Mouse (Mus musculus) myocyte (in vitro differentiated cells): ENCODE measurements around the gene Ampd1. TPM values are rescaled to one million over a fixed set of nuclear protein-coding genes. Genes with fewer than 3 reads are reported as not detected.

Source experiments
- H3K27me3 ChIP-seq: one replicate; pipeline ENCODE4 v1.6.1; 2011; ENCODE audit not compliant: control insufficient read depth, insufficient read depth, insufficient read length
- H3K36me3 ChIP-seq: one replicate; pipeline ENCODE4 v1.6.1; 2011; ENCODE audit not compliant: control insufficient read depth, insufficient read depth
- H3K4me2 ChIP-seq: one replicate; pipeline ENCODE4 v1.6.1; 2011; ENCODE audit warnings: low read depth, control low read depth
- H3K4me3 ChIP-seq: one replicate; pipeline ENCODE4 v1.5.1; 2011; ENCODE audit warnings: mild to moderate bottlenecking, control low read depth, moderate library complexity
- H3K79me2 ChIP-seq: one replicate; pipeline ENCODE4 v1.6.1; 2011; ENCODE audit not compliant: control insufficient read depth, insufficient read depth
- H3ac ChIP-seq: one replicate; pipeline ENCODE4 v1.6.1; 2011; ENCODE audit not compliant: control insufficient read depth, insufficient read length
- CEBPB ChIP-seq: IDR thresholded peaks from 2 replicates; pipeline ENCODE4 v1.6.1; 2011; ENCODE audit warnings: mild to moderate bottlenecking, moderate library complexity; ENCODE audit not compliant: poor library complexity, insufficient read depth, severe bottlenecking
- E2F4 ChIP-seq: IDR thresholded peaks from one replicate; pipeline ENCODE4 v1.6.1; 2011; ENCODE audit warnings: mild to moderate bottlenecking, control low read depth, moderate library complexity; ENCODE audit not compliant: insufficient read depth
- MAX ChIP-seq: IDR thresholded peaks from one replicate; pipeline ENCODE4 v1.6.1; 2011; ENCODE audit warnings: low read depth, mild to moderate bottlenecking, control low read depth
- MYOD1 ChIP-seq, 3 experiments: IDR thresholded peaks; one replicate each; pipeline ENCODE4 v1.6.1; 2011; ENCODE audit warnings: control low read depth in 2 of 3, low read depth in 2 of 3, mild to moderate bottlenecking in 2 of 3, moderate library complexity in 1 of 3; ENCODE audit not compliant: insufficient read length in 2 of 3, control insufficient read depth in 1 of 3
- MYOG ChIP-seq, 3 experiments: IDR thresholded peaks; one replicate each; pipeline ENCODE4 v1.6.1; 2011; ENCODE audit warnings: control low read depth in 2 of 3, low read depth in 2 of 3, mild to moderate bottlenecking in 2 of 3; ENCODE audit not compliant: insufficient read length in 2 of 3, control insufficient read depth in 1 of 3, insufficient read depth in 1 of 3
- POLR2A ChIP-seq: IDR thresholded peaks from one replicate; pipeline ENCODE4 v1.6.1; 2011; ENCODE audit warnings: low read depth, mild to moderate bottlenecking, control low read depth, moderate library complexity; ENCODE audit not compliant: insufficient read length
- POLR2AphosphoS2 ChIP-seq: IDR thresholded peaks from one replicate; pipeline ENCODE4 v1.6.1; 2011; ENCODE audit warnings: low read depth, control low read depth; ENCODE audit not compliant: insufficient read length
- REST ChIP-seq: IDR thresholded peaks from one replicate; pipeline ENCODE4 v1.6.1; 2011; ENCODE audit warnings: mild to moderate bottlenecking, control low read depth, moderate library complexity; ENCODE audit not compliant: insufficient read depth, insufficient read length
- SRF ChIP-seq: IDR thresholded peaks from one replicate; pipeline ENCODE4 v1.6.1; 2011; ENCODE audit warnings: low read depth; ENCODE audit not compliant: control insufficient read depth, insufficient read length
- TCF12 ChIP-seq: IDR thresholded peaks from one replicate; pipeline ENCODE4 v1.6.1; 2011; ENCODE audit warnings: mild to moderate bottlenecking, control low read depth; ENCODE audit not compliant: poor library complexity, insufficient read depth, severe bottlenecking
- TCF3 ChIP-seq: IDR thresholded peaks from one replicate; pipeline ENCODE4 v1.6.1; 2011; ENCODE audit warnings: low read depth, control low read depth; ENCODE audit not compliant: insufficient read length
- USF1 ChIP-seq: IDR thresholded peaks from one replicate; pipeline ENCODE4 v1.6.1; 2011; ENCODE audit warnings: low read depth, mild to moderate bottlenecking, control low read depth, moderate library complexity
- polyA plus RNA-seq: library from polyadenylated mRNA; unstranded; fragments of >200 nt; fragmentation: generic; extraction: Trizol; gene quantifications from one replicate; pipeline ENCODE4 v1.2.1, GENCODE M21; 2012; ENCODE audit warnings: missing spikeins

Ampd1 gene
- polyA plus RNA-seq, 1 experiment: 2.4 TPM

DNA sequence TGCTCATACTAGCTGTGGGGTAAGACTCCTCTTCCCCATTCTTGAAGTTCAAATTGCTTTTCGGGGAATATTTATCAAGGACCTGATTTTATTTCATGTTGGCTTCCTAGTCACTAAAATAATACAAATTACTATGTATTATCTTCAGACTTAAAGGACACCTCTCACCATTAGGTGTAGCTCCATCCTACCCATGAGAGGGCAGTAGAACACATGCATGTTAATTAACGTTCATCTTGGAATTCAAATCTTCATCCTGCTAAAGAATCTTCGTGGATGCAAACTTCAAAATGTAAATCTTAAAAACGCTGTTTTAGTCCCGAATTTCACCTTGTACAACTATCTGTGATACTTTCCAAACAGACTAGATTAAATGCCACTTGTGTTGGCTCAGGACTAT, 27.4 kb downstream of the Ampd1 start:
- Histone ChIP-seq H3ac (no peak overlapping the region), H3K4me2 (peak overlapping the region; percentile 99), H3K4me3 (no peak overlapping the region), H3K36me3 (no peaks in the 10 kb centered on the region), H3K79me2 (no peaks in the 10 kb centered on the region), H3K27me3 (no peaks in the 10 kb centered on the region)
- TF ChIP-seq POLR2A: no peak
- no peak for TF ChIP-seq CEBPB
- no peak for TF ChIP-seq MYOG (IDR thresholded peaks at IDR 0.05; ENCODE audit: control insufficient read depth in 1 of 3, insufficient read depth in 1 of 3, insufficient read length in 2 of 3, low read depth in 2 of 3)
- TF ChIP-seq MYOD1 (IDR thresholded peaks at IDR 0.05; ENCODE audit: control insufficient read depth in 1 of 3, insufficient read length in 2 of 3, low read depth in 2 of 3): no peak
- TF ChIP-seq MAX: no peak
- TF ChIP-seq SRF: no peak
- TF ChIP-seq USF1: no peak
- TF ChIP-seq REST: no peak
- TF ChIP-seq E2F4: no peak
- TF ChIP-seq TCF3: no peak
- no peak for TF ChIP-seq TCF12
- no peak for TF ChIP-seq POLR2AphosphoS2

- Histone ChIP-seq H3K4me3 (peak overlapping the region; percentile 36), H3K79me2 (no peaks in the 10 kb centered on the region), H3K36me3 (no peaks in the 10 kb centered on the region), H3K27me3 (no peaks in the 10 kb centered on the region), H3K4me2 (peak overlapping the region; percentile 99), H3ac (peak overlapping the region; percentile 6)
- no peak for TF ChIP-seq TCF3
- TF ChIP-seq POLR2AphosphoS2: no peak
- TF ChIP-seq TCF12: no peak
- TF ChIP-seq POLR2A: no peak
- no peak for TF ChIP-seq USF1
- no peak for TF ChIP-seq MAX
- no peak for TF ChIP-seq SRF
- TF ChIP-seq REST: no peak
- TF ChIP-seq MYOG (IDR thresholded peaks at IDR 0.05; ENCODE audit: control insufficient read depth in 1 of 3, insufficient read depth in 1 of 3, insufficient read length in 2 of 3, low read depth in 2 of 3): no peak
- no peak for TF ChIP-seq E2F4
- no peak for TF ChIP-seq CEBPB
- TF ChIP-seq MYOD1 (IDR thresholded peaks at IDR 0.05; ENCODE audit: control insufficient read depth in 1 of 3, insufficient read length in 2 of 3, low read depth in 2 of 3): no peak
Measured at GRCm38 (mm10) chr3:103101909-103102308, 28.1 kb downstream of the Ampd1 start.

GRCm38 (mm10) chr3:103102454-103103390, 28.9 kb downstream of the Ampd1 start, which contains the start of gene Dennd2c:
Gene Dennd2c, plus strand, starts transcription at chr3:103102604.
- TF ChIP-seq E2F4 (no peak), POLR2AphosphoS2 (peak; percentile 89), MYOG (IDR thresholded peaks at IDR 0.05; ENCODE audit: control insufficient read depth in 1 of 3, insufficient read depth in 1 of 3, insufficient read length in 2 of 3, low read depth in 2 of 3) (peak in 1 of 3 experiments; percentile 22), POLR2A (peak; percentile 98), MYOD1 (IDR thresholded peaks at IDR 0.05; ENCODE audit: control insufficient read depth in 1 of 3, insufficient read length in 2 of 3, low read depth in 2 of 3) (peak in 1 of 3 experiments; percentile 64)
- Histone ChIP-seq H3K79me2 (no peaks in the 10 kb centered on the region), H3ac (peak within 1 kb of the TSS; percentile 6), H3K27me3 (no peaks in the 10 kb centered on the region), H3K4me2 (peak within 1 kb of the TSS; percentile 99), H3K4me3 (peak within 1 kb of the TSS; percentile 36), H3K36me3 (no peaks in the 10 kb centered on the region)

- no peak for TF ChIP-seq E2F4
- TF ChIP-seq REST: no peak
- no peak for TF ChIP-seq POLR2A
- no peak for TF ChIP-seq SRF
- no peak for TF ChIP-seq MYOD1 (IDR thresholded peaks at IDR 0.05; ENCODE audit: control insufficient read depth in 1 of 3, insufficient read length in 2 of 3, low read depth in 2 of 3)
- TF ChIP-seq CEBPB: no peak
- Histone ChIP-seq H3K36me3 (no peaks in the 10 kb centered on the region), H3K4me2 (no peak overlapping the region)
Measured at GRCm38 (mm10) chr3:103107565-103108240, 33.9 kb downstream of the Ampd1 start.

More at GRCm38 (mm10) chr3:103107565-103108240, 33.9 kb downstream of the Ampd1 start:
- no peaks in the 10 kb centered on the region for H3K27me3 ChIP-seq
- H3K79me2 ChIP-seq: no peaks in the 10 kb centered on the region
- H3K4me3 ChIP-seq: no peak overlapping the region
- H3ac ChIP-seq: no peak overlapping the region
